Mouse (Mus musculus) embryonic stem cell, embryonic (primary cell): ENCODE results near the gene Casp8ap2.

ENCODE experiments used
- CTCF ChIA-PET, 4 experiments: fragments of 300-600 bp in 2 of 4; fragments of 350-600 bp in 2 of 4; sonication (Branson Sonifier 250); formaldehyde crosslinking; loops; one replicate each; lab custom pipeline; 2022; ENCODE audit warnings: inconsistent platforms in 2 of 4; lab: Charles Lee
- POLR2A ChIA-PET, 4 experiments: fragments of 300-600 bp in 2 of 4; fragments of 350-600 bp in 2 of 4; sonication (Branson Sonifier 250); formaldehyde crosslinking; loops; one replicate each; lab custom pipeline; 2022; ENCODE audit warnings: antibody characterized with exemption in 4 of 4, inconsistent platforms in 1 of 4; lab: Charles Lee

Gene Casp8ap2

DNA sequence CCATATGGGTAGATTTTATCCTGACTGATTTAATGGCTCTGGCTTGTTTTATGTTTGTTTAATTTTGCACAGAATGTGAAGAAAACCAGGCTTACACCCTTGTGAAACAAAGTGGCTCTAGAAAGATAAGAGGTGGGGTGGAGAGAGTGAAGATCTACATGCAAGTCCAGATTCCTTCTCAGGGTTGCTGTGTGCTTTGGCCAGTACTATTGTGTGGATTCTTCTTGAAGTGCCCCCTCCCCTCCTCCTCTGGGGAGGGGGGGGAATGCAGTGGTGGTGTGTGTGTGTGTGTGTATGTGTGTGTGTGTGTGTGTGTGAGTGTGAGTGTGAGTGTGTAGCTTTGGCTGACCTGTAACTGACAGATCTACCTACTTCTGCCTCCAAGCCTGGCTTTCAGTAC is 6.4 kb downstream of the Casp8ap2 start:
- POLR2A ChIA-PET = interaction anchor here in 1 of 4 experiments (0.6 kb wide), 1 partner anchor 101 kb away, joined by 3 read pairs; no protein-coding TSS in a partner anchor
- CTCF ChIA-PET = no interaction called here

GRCm38 (mm10) chr4:32651669-32652068 is 36.4 kb downstream of the Casp8ap2 start:
- CTCF ChIA-PET = no interaction called here
- POLR2A ChIA-PET = interaction anchor here in 2 of 4 experiments (1.0 to 2.5 kb wide), 9 partner anchors 9 to 97 kb away, joined by 3 to 10 read pairs (median 4); partner anchors contain the start of gene Casp8ap2 (in 2 of the 2)

DNA sequence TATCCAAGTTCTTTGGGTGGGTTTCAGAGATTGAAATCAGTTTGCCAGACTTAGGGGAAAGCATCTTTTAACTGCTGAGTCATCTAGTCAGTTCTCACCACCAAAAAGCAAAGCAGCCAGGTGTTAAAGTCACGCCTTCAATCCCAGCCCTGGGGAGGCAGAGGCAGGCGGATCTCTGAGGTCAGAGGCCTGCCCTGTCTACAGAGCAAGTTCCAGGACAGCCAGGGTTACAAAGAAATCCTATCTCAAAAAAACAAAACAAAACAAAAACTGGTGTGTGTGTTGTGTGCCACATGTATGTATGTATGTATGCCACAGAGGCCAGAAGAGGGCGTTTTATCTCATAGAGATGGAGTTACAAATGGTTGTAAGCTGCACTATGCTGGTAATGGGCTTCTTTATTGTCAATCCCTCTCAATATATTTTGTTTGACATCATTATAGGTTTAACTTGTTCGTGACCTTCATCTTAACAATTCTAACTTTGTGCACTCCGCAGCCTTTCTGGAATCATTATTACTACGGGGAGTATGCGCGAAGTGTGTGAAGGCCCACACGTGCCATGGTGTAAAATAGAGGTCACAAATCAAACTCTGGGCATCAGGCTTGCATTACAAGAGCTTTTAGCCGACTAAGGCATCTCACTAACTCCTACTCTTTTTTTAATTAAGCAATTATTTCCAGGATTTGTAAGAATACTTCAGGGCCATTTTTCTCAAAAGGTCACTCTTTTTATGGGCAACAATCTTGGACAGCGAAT is 41.1 kb downstream of the Casp8ap2 start:
- POLR2A ChIA-PET = interaction anchor here (0.5 to 9.7 kb wide), 59 partner anchors 9 to 633 kb away, joined by 3 to 111 read pairs (median 5); partner anchors contain the start of genes Casp8ap2 (in 3 of the 4) and Lyrm2 (in 2 of the 4)
- CTCF ChIA-PET = interaction anchor here in 2 of 4 experiments (0.6 to 0.9 kb wide), 3 partner anchors 9 to 41 kb away, joined by 4 to 5 read pairs (median 4); partner anchors contain the start of gene Casp8ap2 (in 1 of the 2)

GRCm38 (mm10) chr4:32656918-32657662 is 41.8 kb downstream of the Casp8ap2 start, which contains the start of gene Mdn1:
Gene Mdn1 (plus strand): TSS chr4:32657119.
- POLR2A ChIA-PET = interaction anchor here (0.5 to 9.7 kb wide), 66 partner anchors 9 to 634 kb away, joined by 3 to 111 read pairs (median 4); partner anchors contain the start of genes Casp8ap2 (in 3 of the 4), Lyrm2 (in 2 of the 4) and Rragd (in 1 of the 4)
- CTCF ChIA-PET = interaction anchor here in 2 of 4 experiments (0.6 to 1.5 kb wide), 4 partner anchors 9 to 42 kb away, joined by 4 to 5 read pairs (median 4); partner anchors contain the start of gene Casp8ap2 (in 1 of the 2)

DNA sequence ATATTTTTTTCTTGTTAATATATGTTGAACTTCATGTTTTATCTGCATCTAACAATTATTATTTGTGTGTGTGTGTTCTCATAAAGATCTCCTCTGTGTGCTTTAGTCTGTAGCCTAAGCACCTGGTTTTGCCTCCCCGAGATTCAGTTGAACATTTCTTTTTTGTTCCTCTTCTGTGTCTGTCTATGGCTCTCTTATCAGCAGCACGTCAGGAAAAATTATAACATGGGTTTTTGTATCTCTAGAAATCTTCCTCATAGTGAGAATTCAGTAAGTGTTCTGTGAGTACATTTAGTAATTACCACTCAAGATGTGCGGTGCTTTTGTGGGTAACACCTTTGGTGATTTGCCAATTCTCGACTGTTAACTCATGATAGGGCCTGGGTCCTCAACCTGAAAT is 50.6 kb downstream of the Casp8ap2 start:
- ChIA-PET CTCF (no interaction called here), POLR2A (interaction anchor here in 2 of 4 experiments (0.6 to 8.9 kb wide), 4 partner anchors 6 to 375 kb away, joined by 3 to 111 read pairs (median 3); partner anchors contain the start of gene Mdn1 (in 1 of the 2))

DNA sequence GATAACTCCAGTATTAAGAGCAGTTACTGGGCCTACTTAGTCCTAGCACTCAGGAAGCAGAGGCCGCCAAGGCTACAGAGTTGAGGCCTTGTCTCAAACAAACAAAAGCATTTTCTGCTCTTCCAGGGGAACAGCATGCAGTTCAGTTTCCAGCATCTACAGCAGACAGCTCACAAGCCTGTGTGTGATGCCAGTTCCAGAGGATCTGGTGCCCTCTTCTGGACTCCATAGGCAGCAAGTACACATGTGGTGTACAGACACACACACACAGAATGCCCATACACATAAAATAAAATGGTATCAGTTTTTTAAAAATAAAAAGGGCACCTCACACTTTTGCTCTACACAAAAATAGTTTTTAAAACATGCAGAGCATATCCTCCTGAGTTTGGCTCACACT is 53.0 kb downstream of the Casp8ap2 start:
- ChIA-PET POLR2A (interaction anchor here in 1 of 4 experiments (0.8 to 8.9 kb wide), 4 partner anchors 8 to 13 kb away, joined by 3 to 111 read pairs (median 14); partner anchors contain the start of gene Mdn1), CTCF (interaction anchor here in 2 of 4 experiments (0.8 to 0.9 kb wide), 2 partner anchors 32 to 81 kb away, joined by 3 to 4 read pairs; no protein-coding TSS in a partner anchor)

DNA sequence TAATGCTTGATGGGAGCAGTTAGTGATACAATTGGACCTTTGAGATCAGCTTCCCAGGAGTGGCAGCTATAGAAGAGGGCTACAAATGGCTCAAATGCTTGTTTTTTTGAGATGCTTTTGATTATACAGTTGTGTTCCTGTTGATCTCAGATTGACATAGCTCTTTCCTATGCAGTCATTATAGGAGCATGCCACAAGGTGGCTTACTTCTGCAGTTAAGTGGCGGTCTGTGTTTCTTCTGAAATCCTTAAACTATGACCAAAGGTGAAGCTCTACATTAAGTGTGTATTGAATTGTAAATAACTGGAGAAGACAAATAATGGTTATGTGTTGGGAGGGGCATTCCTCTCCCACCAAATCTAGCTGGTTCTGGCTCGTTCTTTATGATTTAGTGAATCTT is 54.6 kb downstream of the Casp8ap2 start:
- POLR2A ChIA-PET = interaction anchor here in 3 of 4 experiments (0.7 to 8.9 kb wide), 16 partner anchors 9 to 388 kb away, joined by 3 to 111 read pairs (median 4); partner anchors contain the start of genes Mdn1 (in 2 of the 3) and Casp8ap2 (in 1 of the 3)

DNA sequence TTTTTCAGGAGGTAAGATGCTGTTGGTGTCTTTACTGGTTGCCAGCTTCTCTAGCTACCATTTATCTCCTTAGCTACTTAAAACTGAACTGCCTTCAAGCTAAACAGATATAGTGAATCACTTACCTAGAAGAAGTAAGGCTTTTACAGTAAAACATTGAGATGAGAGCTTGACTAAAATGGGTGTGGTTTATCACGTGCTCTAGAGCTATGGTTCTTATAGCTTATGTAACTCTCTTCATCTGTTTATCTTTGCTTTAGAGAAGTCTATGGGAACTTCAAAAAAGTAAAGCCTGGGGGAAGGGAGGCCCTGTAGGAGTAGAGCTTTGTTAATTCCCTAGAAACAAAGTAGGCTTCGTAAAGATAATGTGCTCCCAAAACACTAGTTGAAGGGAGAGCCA is 58.8 kb downstream of the Casp8ap2 start:
- ChIA-PET CTCF (interaction anchor here in 1 of 4 experiments (0.6 kb wide), 1 partner anchor 445 kb away, joined by 4 read pairs; no protein-coding TSS in a partner anchor), POLR2A (interaction anchor here in 1 of 4 experiments (0.8 to 8.9 kb wide), 5 partner anchors 9 to 68 kb away, joined by 3 to 111 read pairs (median 7); partner anchors contain the start of gene Mdn1)

More for the DNA sequence above, 54.6 kb downstream of the Casp8ap2 start:
- CTCF ChIA-PET = interaction anchor here in 3 of 4 experiments (0.6 to 2.0 kb wide), 9 partner anchors 11 to 450 kb away, joined by 3 to 9 read pairs (median 3); partner anchors contain the start of gene Mdn1 (in 1 of the 3)

GRCm38 (mm10) chr4:32677471-32677870 is 62.2 kb downstream of the Casp8ap2 start:
- ChIA-PET POLR2A (interaction anchor here in 2 of 4 experiments (0.9 to 2.5 kb wide), 7 partner anchors 10 to 62 kb away, joined by 3 to 10 read pairs (median 4); partner anchors contain the start of genes Casp8ap2 (in 1 of the 2) and Mdn1 (in 1 of the 2)), CTCF (no interaction called here)

DNA sequence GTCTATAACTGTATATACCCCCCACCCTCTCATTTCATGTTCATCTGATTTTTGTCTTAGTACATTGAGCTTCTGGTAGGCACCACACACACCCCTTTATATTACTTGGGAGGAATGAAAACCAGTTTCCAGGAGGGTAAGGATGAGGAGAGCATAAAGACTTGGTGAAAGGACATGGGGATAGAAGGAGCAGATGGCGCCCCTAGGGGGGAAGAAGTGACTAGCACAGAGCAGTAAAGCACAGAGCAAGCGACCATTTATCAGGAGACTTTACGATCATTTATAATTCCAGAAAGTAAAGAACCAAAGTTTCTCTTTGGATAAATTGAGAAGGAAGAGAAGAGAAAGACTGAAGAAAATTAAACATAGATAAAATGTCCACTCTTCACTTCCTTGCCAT is 65.6 kb downstream of the Casp8ap2 start:
- ChIA-PET POLR2A (interaction anchor here in 3 of 4 experiments (0.7 to 5.1 kb wide), 9 partner anchors 10 to 186 kb away, joined by 3 to 23 read pairs (median 4); partner anchors contain the start of gene Mdn1 (in 1 of the 3)), CTCF (interaction anchor here in 3 of 4 experiments (0.6 to 2.0 kb wide), 9 partner anchors 10 to 189 kb away, joined by 3 to 10 read pairs (median 3); partner anchors contain the start of gene Casp8ap2 (in 1 of the 3))

- CTCF ChIA-PET = interaction anchor here in 1 of 4 experiments (1.4 kb wide), 1 partner anchor 96 kb away, joined by 4 read pairs; no protein-coding TSS in a partner anchor
- POLR2A ChIA-PET = interaction anchor here in 2 of 4 experiments (1.1 to 5.1 kb wide), 8 partner anchors 8 to 67 kb away, joined by 4 to 23 read pairs (median 6); partner anchors contain the start of genes Mdn1 (in 2 of the 2) and Casp8ap2 (in 1 of the 2)
Observed at GRCm38 (mm10) chr4:32682471-32682870, 67.2 kb downstream of the Casp8ap2 start.

DNA sequence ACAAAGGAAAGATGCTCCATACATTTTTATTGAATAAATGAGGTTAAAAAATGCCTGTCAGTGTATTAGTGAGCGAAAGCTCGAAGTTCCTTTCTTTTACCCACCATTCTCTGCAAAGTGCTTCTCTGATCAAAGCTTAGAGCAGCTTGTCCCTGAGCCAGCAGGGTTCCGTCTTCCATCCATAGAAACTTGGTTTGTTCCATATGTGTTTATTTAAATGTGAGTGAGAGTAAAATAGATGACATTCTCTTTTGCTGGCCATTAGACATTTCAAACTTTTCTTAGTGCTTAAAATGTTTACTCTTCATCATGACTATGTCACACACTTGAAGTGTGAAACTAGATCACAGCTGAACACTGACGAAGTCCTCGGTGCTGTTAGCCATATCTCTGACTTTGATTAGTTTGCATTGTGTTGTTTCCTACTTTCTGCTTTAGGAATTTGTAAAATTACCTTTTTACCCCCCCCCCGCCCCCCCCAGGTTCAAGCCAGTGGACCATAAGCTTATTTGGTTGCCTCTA is 67.9 kb downstream of the Casp8ap2 start:
- ChIA-PET POLR2A (interaction anchor here in 2 of 4 experiments (0.5 to 5.1 kb wide), 13 partner anchors 9 to 68 kb away, joined by 3 to 23 read pairs (median 4); partner anchors contain the start of genes Casp8ap2 (in 2 of the 2) and Mdn1 (in 2 of the 2)), CTCF (interaction anchor here in 1 of 4 experiments (0.6 to 1.4 kb wide), 2 partner anchors 65 to 97 kb away, joined by 4 to 6 read pairs; no protein-coding TSS in a partner anchor)
